Mouse (Mus musculus) layer of hippocampus, postnatal 14 days (tissue): ENCODE measurements around the gene U90926. TPM values are rescaled to one million over a fixed set of nuclear protein-coding genes. Genes with fewer than 3 reads are reported as not detected.

Experiments used
- DNase-seq, 2 experiments: peaks; one replicate each; pipeline ENCODE4 v3.0.0; 2021 to 2022; ENCODE audit warnings: low spot score in 2 of 2, mixed read lengths in 1 of 2
- total RNA-seq, 2 experiments: library from RNA; stranded (reverse); gene quantifications; 2 replicates each; pipeline ENCODE4 v1.2.3; 2021

U90926 gene
- total RNA-seq, 2 experiments from 2014 or later, result not detected

GRCm38 (mm10) chr5:92218915-92219793, 3.9 kb upstream of the U90926 start:
- DNase-seq, result no peak

DNA sequence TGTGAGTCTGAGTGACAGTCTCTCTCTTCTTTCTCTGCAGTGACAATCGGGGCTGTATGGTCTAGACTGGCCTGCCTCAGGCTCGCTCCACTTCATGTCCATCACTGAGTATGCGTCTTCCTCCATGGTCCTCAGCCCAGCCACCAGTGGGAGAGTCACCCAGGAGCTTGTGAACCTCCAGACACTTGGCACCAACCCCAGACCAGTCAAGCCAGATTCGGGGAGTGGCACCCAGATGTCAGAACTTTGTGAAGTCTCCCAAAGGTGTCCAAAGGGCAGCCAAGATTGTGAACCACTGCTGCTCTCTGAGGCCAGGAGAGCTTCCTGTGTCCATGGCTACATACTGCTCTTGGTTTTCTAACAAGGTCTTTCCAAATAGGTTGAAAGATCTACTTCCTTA, 3.0 kb downstream of the U90926 start:
- no peak for DNase-seq

DNA sequence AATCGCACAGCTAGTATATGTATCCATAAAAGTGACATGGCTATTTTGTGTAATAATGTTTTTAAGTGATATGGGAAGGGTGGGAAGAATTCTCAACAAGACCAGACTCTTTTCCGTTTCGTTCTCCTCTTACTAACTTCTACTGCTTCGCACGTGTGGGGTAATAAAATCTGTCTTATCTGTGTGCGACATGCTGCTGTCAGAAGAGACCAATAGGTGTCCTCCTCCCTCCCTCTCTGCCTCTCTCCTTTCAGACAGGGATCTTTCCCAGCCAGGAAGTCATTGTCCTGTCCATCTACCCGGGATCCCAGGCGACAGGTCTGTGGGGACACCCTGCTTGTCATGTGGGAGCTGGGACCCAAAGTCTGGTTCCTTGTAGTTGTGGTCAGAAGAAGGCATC, 5.0 kb downstream of the U90926 start:
- no peak for DNase-seq

GRCm38 (mm10) chr5:92206121-92206520, 9.1 kb downstream of the U90926 start:
- DNase-seq, result no peak

GRCm38 (mm10) chr5:92205706-92206105, 9.5 kb downstream of the U90926 start:
- peak in 1 of 2 experiments; percentile 13 for DNase-seq

GRCm38 (mm10) chr5:92205184-92205583, 10.0 kb downstream of the U90926 start:
- no peak for DNase-seq

DNA sequence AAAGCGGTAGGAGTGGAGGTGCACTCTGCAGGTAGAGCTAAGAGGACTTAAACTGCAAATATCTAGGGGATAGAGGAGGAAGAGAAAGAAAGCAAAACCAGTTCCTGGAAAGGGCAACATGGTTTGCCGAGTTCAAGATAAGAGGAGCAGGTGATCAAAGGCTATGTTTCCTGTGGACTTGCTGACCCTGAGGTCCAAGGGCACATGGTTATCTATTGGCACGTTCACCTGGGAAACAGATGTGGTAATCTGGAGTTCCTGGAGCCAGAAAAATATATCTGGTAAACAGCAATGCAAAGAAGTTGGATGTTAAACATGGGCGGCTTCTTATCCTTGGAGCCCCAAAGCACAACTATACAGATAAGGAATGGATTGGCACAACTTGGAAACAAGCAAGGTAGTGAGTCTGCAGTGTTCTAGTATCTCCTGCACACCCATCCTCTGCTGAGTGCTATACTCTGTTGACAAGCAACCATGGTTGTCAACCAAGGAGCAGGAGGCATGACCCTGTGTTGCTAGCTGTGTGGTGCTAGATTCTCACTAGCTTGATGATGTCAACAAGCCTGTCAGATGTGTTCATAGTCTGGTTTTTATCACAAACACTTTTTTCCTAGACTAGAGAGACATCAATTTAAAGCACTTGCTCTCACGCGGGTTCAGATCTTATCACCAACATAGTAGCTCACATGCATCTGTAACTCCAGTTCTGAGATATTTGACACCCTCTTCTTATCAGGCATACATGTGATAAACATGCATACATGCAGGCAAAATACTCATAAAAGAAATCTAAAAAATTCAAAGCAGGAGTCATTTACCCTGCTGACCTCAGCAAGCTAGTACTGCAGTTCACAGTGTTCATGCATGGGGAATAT, 10.8 kb downstream of the U90926 start:
- DNase-seq, result no peak

GRCm38 (mm10) chr5:92198266-92198665, 16.9 kb downstream of the U90926 start:
- DNase-seq, result no peak

DNA sequence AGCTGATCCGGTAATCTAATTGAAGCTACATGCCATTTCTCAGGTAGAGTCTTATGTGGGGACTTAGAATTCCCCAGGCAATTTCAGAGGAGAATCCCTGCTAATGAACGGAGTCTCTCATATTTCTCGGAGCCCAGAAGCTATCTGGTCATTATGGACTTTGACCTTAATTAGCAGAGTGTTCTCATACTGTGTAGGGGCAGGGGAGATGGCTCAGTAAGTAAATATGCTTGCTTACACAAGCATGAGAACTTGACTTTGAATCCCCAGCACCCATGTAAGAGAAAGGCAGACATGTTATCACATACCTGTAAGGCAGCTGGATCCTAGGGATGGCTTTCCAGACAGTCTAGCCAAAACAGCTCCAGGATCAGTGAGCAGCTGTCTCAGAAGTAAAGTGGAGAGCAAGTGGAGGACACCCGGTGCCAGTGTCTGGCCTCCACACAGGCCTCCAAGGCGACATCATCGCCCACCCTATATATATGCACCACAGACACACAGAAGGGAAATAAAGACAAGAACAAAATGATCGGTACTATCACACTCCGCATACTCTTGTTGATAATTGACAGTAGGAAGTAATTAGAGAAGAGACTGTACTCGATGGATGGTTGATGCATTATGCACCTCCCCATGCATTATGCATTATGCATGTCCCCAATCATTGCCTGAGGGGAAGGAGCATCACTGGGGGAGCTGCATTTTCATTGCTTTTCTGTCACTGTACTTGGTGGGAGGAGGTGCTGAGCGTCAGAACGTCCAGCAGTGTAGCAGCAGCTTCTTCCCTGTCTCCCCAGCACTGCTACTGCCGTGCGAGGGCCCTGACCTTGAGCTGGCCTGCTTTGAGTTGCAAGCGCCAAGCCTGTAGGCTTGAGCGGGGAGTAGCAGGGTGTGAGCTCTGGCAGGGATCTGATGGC, 18.1 kb downstream of the U90926 start:
- no peak for DNase-seq

DNA sequence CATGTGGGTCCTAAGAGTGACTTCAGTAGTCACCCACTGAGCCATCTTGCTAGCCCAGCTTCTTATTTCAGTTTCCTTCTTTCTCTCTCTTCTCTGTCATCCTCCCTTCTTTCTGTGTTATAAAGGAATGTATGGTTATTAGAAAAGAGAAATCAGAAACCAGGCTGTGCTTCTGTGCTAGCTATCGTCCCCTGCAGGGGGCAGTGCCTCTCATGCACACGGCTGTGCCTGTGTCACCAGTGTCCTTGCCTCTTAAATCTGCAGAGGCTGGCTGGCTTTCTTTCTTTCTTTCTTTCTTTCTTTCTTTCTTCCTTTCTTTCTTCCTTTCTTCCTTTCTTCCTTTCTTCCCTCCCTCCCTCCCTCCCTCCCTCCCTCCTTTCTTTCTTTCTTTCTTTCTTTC, 19.5 kb downstream of the U90926 start:
- DNase-seq, result peak in 1 of 2 experiments; percentile 37

DNA sequence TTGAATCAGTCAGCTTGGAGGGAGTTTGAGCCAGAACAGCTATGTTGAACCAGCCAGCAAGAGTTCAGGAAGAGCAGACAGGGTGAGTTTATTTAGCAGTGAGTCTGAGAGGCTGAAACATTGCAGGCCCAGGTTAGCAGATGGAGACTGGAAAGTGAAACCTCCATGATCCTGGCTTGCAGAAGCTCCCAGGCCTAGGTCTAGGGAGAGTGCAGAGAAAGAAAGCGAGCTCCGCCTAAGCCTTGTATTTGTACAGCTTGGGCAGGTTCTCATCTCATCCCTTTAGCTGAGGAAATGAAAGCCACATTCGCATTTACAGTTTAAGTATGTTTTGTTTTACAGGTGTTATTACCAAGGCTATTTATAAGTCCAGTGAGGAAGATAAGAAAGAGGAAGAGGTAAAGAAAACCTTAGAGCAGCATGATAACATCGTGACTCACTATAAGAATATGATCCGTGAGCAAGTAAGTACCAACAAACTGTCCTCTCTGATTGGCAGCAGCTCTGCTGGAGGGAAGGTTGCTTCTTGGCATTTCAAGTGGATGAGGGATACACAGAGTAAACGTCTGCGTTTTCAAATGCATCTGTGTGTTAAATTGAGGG, 26.2 kb downstream of the U90926 start:
- no peak for DNase-seq

DNA sequence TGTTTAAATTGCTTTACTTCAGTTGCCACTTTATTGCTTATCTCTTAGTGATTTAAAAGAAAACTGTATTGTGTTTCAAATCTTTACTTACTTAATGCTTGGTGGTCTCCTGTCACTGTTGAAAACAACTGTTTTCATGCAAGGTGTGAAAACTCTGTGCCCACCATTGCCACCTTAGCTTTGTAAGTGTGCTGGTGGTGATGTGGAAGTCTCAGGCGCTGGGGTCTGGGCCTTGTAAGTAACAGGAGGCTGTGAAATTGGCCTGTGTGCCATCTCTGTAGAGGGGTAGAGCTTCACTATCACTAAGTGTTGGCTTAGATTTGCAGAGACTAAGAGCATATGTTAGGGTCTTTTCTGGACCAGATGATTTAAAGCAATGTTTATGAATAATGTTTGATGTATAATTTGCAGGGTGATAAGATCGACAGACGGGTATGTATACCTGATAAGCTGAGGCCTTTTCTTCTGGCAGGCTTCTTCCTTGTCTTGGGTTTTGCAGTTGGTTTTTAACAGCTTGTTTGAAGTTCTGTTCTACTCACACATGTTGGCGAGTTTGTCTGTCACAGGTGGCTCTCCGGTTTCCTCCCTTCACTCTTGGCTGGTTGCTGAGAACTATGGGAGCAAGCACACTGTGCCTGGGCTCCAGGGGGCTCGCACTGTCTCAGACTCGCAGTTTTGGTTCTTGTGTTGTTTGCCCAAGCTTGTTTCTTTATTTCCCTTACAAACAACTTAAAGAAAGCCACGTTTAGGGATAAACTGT, 32.0 kb downstream of the U90926 start:
- DNase-seq, result peak in 1 of 2 experiments; percentile 29

DNA sequence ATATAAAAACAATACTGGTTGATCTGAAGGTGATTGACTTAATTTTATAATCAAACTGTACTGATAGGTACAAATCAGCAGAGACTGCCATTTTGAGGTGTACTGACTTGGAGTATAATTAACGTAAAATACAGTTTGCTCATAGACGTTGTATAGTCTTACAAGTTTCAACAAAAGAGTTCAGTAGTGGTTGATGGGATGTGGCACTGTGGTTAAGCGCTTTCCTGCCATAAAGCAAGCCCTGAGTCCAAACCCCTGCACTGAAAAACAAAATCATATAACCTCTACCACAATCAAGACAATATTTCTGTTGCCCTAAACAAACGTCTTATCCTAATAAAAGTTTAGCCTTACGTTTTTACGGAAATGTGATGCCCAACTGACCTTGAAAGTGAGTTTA, 49.2 kb downstream of the U90926 start:
- no peak for DNase-seq

Other genes starting within 250 kb of the U90926 start
- gene Odaph, start 227.9 kb downstream of the U90926 start, total RNA-seq, result not detected
- gene Cdkl2, start 171.5 kb downstream of the U90926 start, total RNA-seq, result 10 to 100 TPM; 67.0 to 67.3 TPM
- gene G3bp2, start 131.7 kb downstream of the U90926 start, total RNA-seq, result 100 to 1,000 TPM; 178 to 188 TPM
- gene Uso1, start 77.5 kb downstream of the U90926 start, total RNA-seq, result 10 to 100 TPM; 70.9 to 71.9 TPM
- under 1 TPM; 0.39 to 0.55 TPM for gene Ppef2, start 40.9 kb upstream of the U90926 start, total RNA-seq
- 10 to 100 TPM; 35.4 to 36.8 TPM for gene Naaa, start 62.8 kb upstream of the U90926 start, total RNA-seq
- 10 to 100 TPM; 21.9 to 22.8 TPM for gene Sdad1, start 95.1 kb upstream of the U90926 start, total RNA-seq
- gene Cxcl9, start 112.7 kb upstream of the U90926 start, total RNA-seq, result not detected
- 1 to 10 TPM; 5.5 to 8.7 TPM for gene Art3, start 116.4 kb upstream of the U90926 start, total RNA-seq
- not detected for gene Cxcl10, start 133.5 kb upstream of the U90926 start, total RNA-seq
- gene Nup54, start 219.8 kb upstream of the U90926 start, total RNA-seq, result 10 to 100 TPM; 30.2 to 33.8 TPM